Mouse (Mus musculus) embryonic fibroblast, embryonic 13.5 days (primary cell): Measurements from ENCODE around the gene Pin1.

ENCODE experiments used
- CTCF ChIP-seq: IDR thresholded peaks from 2 replicates; pipeline ENCODE4 v1.5.1; 2011; ENCODE audit warnings: mild to moderate bottlenecking, control low read depth, low read length, moderate library complexity, borderline replicate concordance; ENCODE audit not compliant: insufficient read depth
- POLR2A ChIP-seq: IDR thresholded peaks from 2 replicates; pipeline ENCODE4 v1.6.1; 2011; ENCODE audit warnings: low read depth, mild to moderate bottlenecking, control low read depth, low read length, moderate library complexity

DNA sequence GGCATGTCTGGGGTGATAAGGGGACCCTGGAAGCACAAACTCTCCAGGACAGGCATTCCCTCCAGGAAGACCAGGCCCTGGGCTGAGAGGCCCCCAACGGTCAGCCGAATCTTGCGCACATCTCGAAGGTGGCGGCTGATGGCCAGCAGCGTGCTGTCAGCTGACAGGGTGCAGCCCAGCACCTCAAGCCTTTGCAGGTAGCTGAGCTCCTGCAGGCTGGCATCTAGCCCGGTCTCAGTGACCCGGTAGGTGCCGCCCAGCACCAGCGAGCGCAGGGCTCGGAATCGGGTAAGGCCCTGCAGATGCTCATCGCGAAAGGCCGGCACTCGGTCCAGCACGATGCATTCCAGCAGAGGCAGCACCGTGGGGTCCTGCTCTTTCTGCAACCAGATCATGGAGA is 13.3 kb upstream of the Pin1 start:
- TF ChIP-seq POLR2A: no peak
- TF ChIP-seq CTCF: no peak
